Mouse (Mus musculus): Measurements from ENCODE around the gene Ift80.
"Not testable (repeated sequence)": the region's sequence is repeated elsewhere in the genome, so short reads cannot be mapped to it uniquely, and the experiment has no call there.

The Ift80 gene

GRCm38 (mm10) chr3:68934259-68934658, 70.1 kb downstream of the Ift80 start:
- DNase-seq = no peak

- peak in 1 of 2 experiments; percentile 15 for DNase-seq
Observed at GRCm38 (mm10) chr3:68928619-68929018, 75.8 kb downstream of the Ift80 start.

- no peak for DNase-seq
Observed at GRCm38 (mm10) chr3:68907509-68907908, 96.9 kb downstream of the Ift80 start.

GRCm38 (mm10) chr3:68904902-68905778, 99.2 kb downstream of the Ift80 start:
- no peak for DNase-seq

- not testable (repeated sequence) for DNase-seq
Observed at GRCm38 (mm10) chr3:68902636-68903035, 101.7 kb downstream of the Ift80 start.

- DNase-seq = no peak
Observed at GRCm38 (mm10) chr3:68897154-68897553, 107.2 kb downstream of the Ift80 start.

- no peak for DNase-seq
Observed at GRCm38 (mm10) chr3:68895426-68895825, 108.9 kb downstream of the Ift80 start.

GRCm38 (mm10) chr3:68886845-68887244, 117.5 kb downstream of the Ift80 start:
- DNase-seq = no peak

- DNase-seq = no peak
Observed at GRCm38 (mm10) chr3:68874079-68874478, 130.3 kb downstream of the Ift80 start.

- no peak for DNase-seq
Observed at GRCm38 (mm10) chr3:68870568-68870950, 133.8 kb downstream of the Ift80 start.

GRCm38 (mm10) chr3:68869691-68870567, 134.4 kb downstream of the Ift80 start:
- peak; percentile 1 to 5 for DNase-seq

GRCm38 (mm10) chr3:68869211-68869690, 135.1 kb downstream of the Ift80 start, which contains the start of gene 1110032F04Rik:
Gene 1110032F04Rik (plus strand): TSS chr3:68869586.
- peak in 1 of 2 experiments; percentile 1 for DNase-seq

GRCm38 (mm10) chr3:68852414-68852813, 152.0 kb downstream of the Ift80 start:
- no peak for DNase-seq

- DNase-seq = no peak
Observed at GRCm38 (mm10) chr3:68848323-68848722, 156.0 kb downstream of the Ift80 start.

GRCm38 (mm10) chr3:68844025-68844424, 160.3 kb downstream of the Ift80 start:
- no peak for DNase-seq
